Mouse (Mus musculus): ENCODE measurements around the gene Ephb3.

DNA sequence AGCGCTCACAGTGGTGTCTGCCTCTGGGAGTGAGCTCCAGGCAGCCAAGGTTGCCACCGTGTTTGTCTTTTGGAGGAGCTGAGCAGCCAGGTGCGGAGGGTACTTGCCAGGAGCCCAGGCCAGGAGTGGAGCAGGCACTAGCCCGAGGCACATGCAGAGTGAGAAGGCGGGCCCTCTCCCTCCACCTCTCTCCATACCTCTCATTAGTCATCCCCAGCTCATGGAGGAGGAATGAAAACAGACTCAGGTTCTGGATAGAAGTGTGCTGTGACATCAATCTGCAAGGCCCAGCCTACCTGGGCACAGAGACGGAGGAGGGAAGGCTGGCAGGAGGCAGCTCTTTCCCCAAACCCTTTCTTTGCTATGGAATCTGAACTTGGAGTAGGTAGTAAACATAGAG lies 22.1 kb downstream of the Ephb3 start:
- no peak for TF ChIP-seq POLR2A (IDR thresholded peaks at IDR 0.05; ENCODE audit: insufficient read depth, low read depth, low read length)
- TF ChIP-seq CTCF (IDR thresholded peaks at IDR 0.05; ENCODE audit: insufficient read depth, low read depth, low read length): no peak
